Mouse (Mus musculus) hindbrain, embryonic 10.5 days (tissue): ENCODE results near the gene Efcab10. TPM values are rescaled to one million over a fixed set of nuclear protein-coding genes. Genes with fewer than 3 reads are reported as not detected.

ENCODE experiments used
- DNase-seq: peaks from one replicate; pipeline ENCODE4 v3.0.0-alpha.2; 2017; ENCODE audit warnings: low spot score
- H3K27ac ChIP-seq: fragments of 300-500 bp; sonication (generic); 2 replicates; pipeline ENCODE4 v1.5.1; 2016; ENCODE audit warnings: mild to moderate bottlenecking, moderate library complexity
- H3K27me3 ChIP-seq: fragments of 300-500 bp; sonication (generic); 2 replicates; pipeline ENCODE4 v1.6.1; 2016; ENCODE audit warnings: mild to moderate bottlenecking; ENCODE audit not compliant: poor library complexity, insufficient read depth, severe bottlenecking
- H3K36me3 ChIP-seq: fragments of 300-500 bp; sonication (generic); 2 replicates; pipeline ENCODE4 v1.6.1; 2016; ENCODE audit warnings: mild to moderate bottlenecking, moderate library complexity
- H3K4me1 ChIP-seq: fragments of 300-500 bp; sonication (generic); replicated peaks from 2 replicates; pipeline ENCODE4 v1.6.1; 2016; ENCODE audit warnings: mild to moderate bottlenecking
- H3K4me3 ChIP-seq: fragments of 300-500 bp; sonication (generic); 2 replicates; pipeline ENCODE4 v1.5.1; 2016; ENCODE audit warnings: mild to moderate bottlenecking, moderate library complexity
- H3K9me3 ChIP-seq: fragments of 300-500 bp; sonication (generic); 2 replicates; pipeline ENCODE4 v1.6.1; 2016; ENCODE audit warnings: mild to moderate bottlenecking, moderate library complexity
- WGBS: fragments of 180-500 bp; shearing (Covaris S2); methylation state at CpG from one replicate; pipeline ENCODE4 v1.1.7; 2016; 5-methylcytosine and 5-hydroxymethylcytosine counted together
- polyA plus RNA-seq: library from polyadenylated mRNA; unstranded; fragments of >200 nt; fragmentation: Nextera tagmentation; extraction: Ambion mirVana; gene quantifications from 2 replicates; pipeline ENCODE4 v1.2.1, GENCODE M21; 2016

The Efcab10 gene
- polyA plus RNA-seq, 1 experiment from 2014 or later = 2.8 TPM

DNA sequence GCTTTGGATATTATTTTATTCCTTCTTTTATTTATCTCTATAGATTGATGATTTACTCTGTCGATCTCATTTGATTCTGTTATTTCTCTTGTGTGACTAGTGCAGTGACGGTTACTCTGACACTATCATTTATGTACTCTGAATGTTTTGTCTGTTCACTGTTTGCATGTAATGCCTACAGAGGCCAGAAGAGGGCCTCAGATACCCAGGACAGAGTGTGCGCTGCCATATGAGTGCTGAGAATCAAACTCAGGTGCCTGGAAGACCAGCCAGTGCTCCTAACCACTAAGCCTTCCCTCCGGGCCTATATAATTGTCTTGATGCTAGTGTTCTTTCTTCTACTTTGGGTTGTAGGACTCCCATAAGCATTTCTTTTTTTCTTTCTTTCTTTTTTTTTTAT lies 40.1 kb downstream of the Efcab10 start:
- Histone ChIP-seq H3K4me1 (peaks cover 9% of the 10 kb centered on the region), H3K27ac (no peak overlapping the region), H3K27me3 (no peaks in the 10 kb centered on the region), H3K36me3 (peaks cover 46% of the 10 kb centered on the region), H3K9me3 (no peaks in the 10 kb centered on the region), H3K4me3 (no peak overlapping the region)
- WGBS = 93% methylated on average over 4 of the region's 4 CpGs
- DNase-seq = no peak

Other genes starting within 250 kb of the Efcab10 start
- gene Atxn7l1, start 247.2 kb upstream of the Efcab10 start, polyA plus RNA-seq = 11.2 and 12.7 TPM in 2 replicates
- gene Twistnb, start 34.8 kb downstream of the Efcab10 start, polyA plus RNA-seq = 51.8 and 66.5 TPM in 2 replicates